ENCODE assay signal across 8 mouse cellular contexts in genomic region chr2:157914889-157915517, GRCm38 (mm10). TPM values are rescaled to one million over a fixed set of nuclear protein-coding genes. Genes with fewer than 3 reads are reported as not detected.
DNase-seq lines count a peak whose midpoint lies in the region; ATAC-seq and TF ChIP-seq lines count a peak whose summit lies in the region.

No protein-coding gene starts in this region.

- TF ChIP-seq CTCF in E14TG2a.4 (conservative IDR thresholded peaks at IDR 0.05; ENCODE audit: low read length), result 0 out of 2 replicates have a peak, but pooled peaks have one; percentile 10

- peak overlapping the region; percentile 42; the same call in 1 of the 2 replicates for H3K27ac ChIP-seq in hindbrain, embryonic 11.5 days (ENCODE audit: low read depth, low read length)
- H3K27ac ChIP-seq in limb, embryonic 14.5 days (replicated peaks; ENCODE audit: low read depth, low read length), result no peak overlapping the region

- no peaks in the 10 kb centered on the region for H3K9me3 ChIP-seq in E14TG2a.4 (ENCODE audit: low read length)
- no peaks in the 10 kb centered on the region for H3K9me3 ChIP-seq in hindbrain, embryonic 11.5 days (ENCODE audit: control insufficient read depth, low read length)
- no peaks in the 10 kb centered on the region for H3K9me3 ChIP-seq in limb, embryonic 14.5 days (ENCODE audit: control insufficient read depth, low read length)

- peak overlapping the region; percentile 50; the same call in 1 of the 2 replicates for H3K9ac ChIP-seq in hindbrain, embryonic 11.5 days (ENCODE audit: low read depth, low read length)
- H3K9ac ChIP-seq in limb, embryonic 14.5 days (ENCODE audit: low read depth, low read length, severe bottlenecking), result no peak overlapping the region

- peaks cover 48% of the 10 kb centered on the region for H3K4me1 ChIP-seq in E14TG2a.4 (replicated peaks; ENCODE audit: low read depth, low read length)
- H3K4me1 ChIP-seq in hindbrain, embryonic 11.5 days (replicated peaks; ENCODE audit: control insufficient read depth, insufficient read depth, low read length), result no peaks in the 10 kb centered on the region
- H3K4me1 ChIP-seq in limb, embryonic 14.5 days (ENCODE audit: control insufficient read depth, insufficient read depth, low read length), result 0 out of 2 replicates have a peak, but pooled peaks cover 6% of the 10 kb centered on the region

- H3K27me3 ChIP-seq in E14TG2a.4 (ENCODE audit: insufficient read depth, low read length), result peaks cover 65% of the 10 kb centered on the region
- H3K27me3 ChIP-seq in hindbrain, embryonic 11.5 days (ENCODE audit: control insufficient read depth, insufficient read depth, low read length), result peaks cover 33% of the 10 kb centered on the region
- peaks cover 46% of the 10 kb centered on the region for H3K27me3 ChIP-seq in limb, embryonic 14.5 days (ENCODE audit: control insufficient read depth, insufficient read depth, low read length)

- no peaks in the 10 kb centered on the region for H3K36me3 ChIP-seq in E14TG2a.4 (ENCODE audit: insufficient read depth, low read length)
- H3K36me3 ChIP-seq in hindbrain, embryonic 11.5 days (ENCODE audit: control insufficient read depth, insufficient read depth, low read length), result no peaks in the 10 kb centered on the region
- no peaks in the 10 kb centered on the region for H3K36me3 ChIP-seq in limb, embryonic 14.5 days (ENCODE audit: control insufficient read depth, insufficient read depth, low read length)

- peak overlapping the region; percentile 43 for H3K4me2 ChIP-seq in hindbrain, embryonic 11.5 days (replicated peaks; ENCODE audit: low read depth, low read length)
- peak overlapping the region; percentile 47 for H3K4me2 ChIP-seq in limb, embryonic 14.5 days (replicated peaks; ENCODE audit: low read depth, low read length, severe bottlenecking)

- no peak for TF ChIP-seq POLR2A in limb, embryonic 14.5 days (IDR thresholded peaks at IDR 0.05; ENCODE audit: borderline replicate concordance, extremely low read depth, insufficient read depth, insufficient read length)

- H3K4me3 ChIP-seq in E14TG2a.4 (replicated peaks; ENCODE audit: low read length), result peak overlapping the region; percentile 80
- H3K4me3 ChIP-seq in hindbrain, embryonic 11.5 days (ENCODE audit: low read depth, low read length), result peak overlapping the region; percentile 39
- peak overlapping the region; percentile 26 for H3K4me3 ChIP-seq in limb, embryonic 14.5 days (replicated peaks; ENCODE audit: low read length)

- peak; percentile 62 to 67 for DNase-seq in cerebellum, postnatal 14 days
- DNase-seq in cerebellum, adult 9-11 months, result no peak
- peak; percentile 20 for DNase-seq in hindbrain, embryonic 11.5 days (ENCODE audit: low spot score)
- DNase-seq in limb, embryonic 14.5 days (ENCODE audit: low spot score), result no peak
- no peak for DNase-seq in ovary, adult 18-20 months (ENCODE audit: low spot score)
- DNase-seq in spleen, postnatal 4 days (ENCODE audit: low spot score in 2 of 2), result no peak

- no peak for ATAC-seq in hindbrain, embryonic 11.5 days (ENCODE audit: low FRiP score)
- no peak for ATAC-seq in limb, embryonic 14.5 days (ENCODE audit: low FRiP score, low read depth)
- no peak for ATAC-seq in megakaryocyte-erythroid progenitor cell, adult 5-6 weeks (replicated peaks; ENCODE audit: low FRiP score, low TSS enrichment, poor library complexity, severe bottlenecking)

- 42% methylated on average over 43 of the region's 43 CpGs for WGBS in hindbrain, embryonic 11.5 days
- 46% methylated on average over 38 of the region's 43 CpGs for WGBS in limb, embryonic 14.5 days

RNA-seq across cellular contexts. Expression of gene Vstm2l, which starts 0.6 kb away (rescaled TPM):
- 4.5 and 6.4 TPM in 2 replicates for polyA plus RNA-seq in hindbrain, embryonic 11.5 days (2014; fragmentation: Nextera tagmentation; extraction: Ambion mirVana)
- 0.83 and 1.1 TPM in 2 replicates for polyA plus RNA-seq in limb, embryonic 14.5 days (2012; rRNA removed)
- polyA plus RNA-seq in limb, embryonic 14.5 days (2014; fragmentation: Nextera tagmentation; extraction: Ambion mirVana), result not detected in 2 replicates
- not detected in 2 replicates for total RNA-seq in megakaryocyte-erythroid progenitor cell, adult 5-6 weeks (2014; fragmentation: Nextera tagmentation)
- not detected in 2 replicates for total RNA-seq in megakaryocyte-erythroid progenitor cell, adult 5-6 weeks (2017)

Comparison
In these comparisons a context has a peak if more than half of its experiments do, and no peak if none do; other contexts are left out.
1. DNase-seq: peak in cerebellum, postnatal 14 days (2 of 2) and hindbrain, embryonic 11.5 days (single experiment); none in cerebellum, adult 9-11 months (single experiment), limb, embryonic 14.5 days (single experiment), ovary, adult 18-20 months (single experiment) and spleen, postnatal 4 days (0 of 2).
2. H3K4me3 ChIP-seq: peak in every context shown above with its lines; median percentile 80 in E14TG2a.4; 39 in hindbrain, embryonic 11.5 days; 26 in limb, embryonic 14.5 days.